Mouse (Mus musculus) thymus, postnatal 25 days (tissue): ENCODE measurements around the gene Arfgap3.
"Not testable (repeated sequence)": the region's sequence is repeated elsewhere in the genome, so short reads cannot be mapped to it uniquely, and the experiment has no call there.

Experiments used
- DNase-seq: peaks from one replicate; pipeline ENCODE4 v3.0.0; 2022

Arfgap3 gene

GRCm38 (mm10) chr15:83344157-83344556 lies 5.9 kb downstream of the Arfgap3 start:
- DNase-seq = no peak

DNA sequence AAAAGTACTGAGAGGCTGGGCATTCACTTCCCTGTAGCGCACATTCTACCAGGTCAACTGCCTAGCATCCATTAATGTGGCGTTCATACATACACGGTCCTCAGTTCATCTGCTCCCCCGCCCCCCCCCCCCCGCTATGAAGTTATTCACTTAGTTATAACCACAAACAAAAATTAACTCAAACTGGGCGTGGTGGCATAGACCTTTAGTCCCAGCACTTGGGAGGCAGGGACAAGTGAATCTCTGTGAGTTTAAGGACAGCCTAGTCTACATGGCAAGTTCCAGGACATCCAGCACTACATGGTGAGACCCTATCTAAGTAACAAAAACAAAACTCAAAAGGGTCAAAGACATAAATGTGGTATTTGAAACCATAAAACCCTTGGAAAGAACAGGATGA lies 11.1 kb downstream of the Arfgap3 start:
- no peak for DNase-seq

DNA sequence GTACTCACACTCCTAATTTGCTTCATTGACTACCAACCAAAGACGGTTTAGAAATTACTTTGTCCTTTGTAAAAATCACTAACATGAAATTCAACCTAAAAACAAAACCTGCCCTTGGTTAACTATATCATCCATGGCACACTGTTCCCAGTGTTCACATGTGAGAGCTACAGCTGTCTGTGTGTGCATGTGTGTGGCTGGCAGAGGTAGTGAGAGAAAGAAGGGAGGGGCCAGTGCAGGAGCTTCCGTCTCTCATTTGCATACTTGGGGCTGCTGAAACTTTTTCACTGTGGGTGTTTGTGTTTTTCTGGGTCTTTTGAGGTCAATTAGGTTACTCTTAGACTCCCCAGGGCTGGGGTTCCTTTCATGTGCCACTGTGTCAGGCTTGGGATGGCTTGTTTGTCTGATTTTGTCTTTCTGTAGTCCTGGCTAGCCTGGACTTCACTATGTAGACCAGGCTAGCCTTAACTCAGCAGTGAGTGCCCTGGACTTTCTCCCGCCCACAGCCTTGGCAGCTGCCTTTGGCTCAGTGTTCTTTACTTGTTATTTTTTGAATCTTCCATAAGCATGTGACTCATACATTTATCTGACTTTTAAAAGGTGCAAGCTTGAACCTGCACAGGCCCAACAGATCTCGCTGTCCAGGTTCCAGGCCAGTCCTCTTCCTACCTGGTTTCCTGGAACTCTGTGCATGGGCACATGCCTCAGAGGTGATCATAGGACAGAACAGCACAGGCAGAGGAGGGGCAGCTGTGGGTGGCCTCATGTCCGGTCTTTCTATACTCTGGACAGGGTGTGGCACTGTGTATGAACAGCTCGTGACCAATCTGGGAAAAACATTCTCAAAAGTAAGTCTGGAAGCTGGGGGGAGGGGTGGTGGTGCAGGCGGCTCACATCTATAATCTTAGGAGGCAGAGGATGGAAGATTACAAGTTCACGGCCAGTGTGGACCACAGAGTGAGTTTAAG lies 11.9 kb downstream of the Arfgap3 start:
- no peak for DNase-seq

- no peak for DNase-seq
Measured at GRCm38 (mm10) chr15:83332373-83332772, 17.7 kb downstream of the Arfgap3 start.

DNA sequence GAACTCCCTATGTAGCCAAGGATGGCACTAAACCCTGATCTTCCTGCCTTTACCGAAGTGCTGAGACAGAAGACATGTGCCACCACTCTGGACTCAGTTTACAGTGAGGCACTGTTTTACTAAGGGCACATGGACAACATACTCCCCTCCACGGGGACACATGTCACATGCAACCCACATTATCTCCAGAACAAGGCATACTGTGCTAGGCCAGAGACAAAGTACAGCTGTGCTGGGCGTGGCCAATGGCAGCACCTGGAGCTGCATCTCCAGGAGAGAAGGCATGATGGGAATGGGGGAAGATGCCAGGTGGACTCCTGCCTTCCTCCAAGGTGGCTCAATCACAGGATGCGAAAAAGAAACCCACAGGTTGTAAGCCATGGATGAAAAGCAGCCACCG lies 21.1 kb downstream of the Arfgap3 start:
- DNase-seq = no peak

DNA sequence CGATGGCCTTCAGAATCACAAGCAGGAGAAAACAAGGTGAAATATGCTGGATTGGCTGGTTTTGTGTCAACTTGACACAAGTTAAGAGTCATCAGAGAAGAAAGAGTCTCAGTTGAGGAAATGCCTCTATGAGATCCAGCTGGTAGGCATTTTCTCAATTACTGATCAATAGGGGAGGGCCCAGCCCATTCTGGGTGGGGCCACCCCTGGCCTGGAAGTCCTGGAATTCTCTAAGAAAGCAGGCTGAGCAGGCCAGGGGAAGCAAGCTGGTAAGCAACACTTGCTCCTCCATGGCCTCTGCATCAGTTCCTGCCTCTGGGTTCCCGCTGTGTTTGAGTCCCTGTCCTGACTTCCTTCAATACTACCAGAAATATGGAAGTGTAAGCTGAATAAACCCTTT lies 27.0 kb downstream of the Arfgap3 start:
- no peak for DNase-seq

DNA sequence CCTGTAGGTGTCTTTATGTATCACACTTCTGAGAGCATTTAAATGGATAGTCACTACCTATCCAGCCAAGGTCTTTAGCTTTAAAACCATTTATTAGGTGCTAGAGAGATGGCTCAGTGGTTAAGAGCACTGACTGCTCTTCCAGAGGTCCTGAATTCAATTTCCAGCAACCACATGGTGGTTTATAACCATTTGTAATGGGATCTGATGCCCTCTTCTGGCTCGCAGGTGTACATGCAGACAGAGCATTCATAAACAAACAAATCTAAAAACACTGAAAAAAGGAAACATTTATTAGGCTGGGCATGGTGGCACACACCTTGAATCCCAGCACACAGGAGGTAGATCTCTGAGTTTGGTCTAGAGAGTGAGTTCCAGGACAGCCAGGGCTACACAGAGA lies 35.1 kb downstream of the Arfgap3 start:
- DNase-seq = no peak

GRCm38 (mm10) chr15:83309878-83310277 lies 40.2 kb downstream of the Arfgap3 start:
- no peak for DNase-seq

GRCm38 (mm10) chr15:83308708-83309107 lies 41.3 kb downstream of the Arfgap3 start:
- not testable (repeated sequence) for DNase-seq

DNA sequence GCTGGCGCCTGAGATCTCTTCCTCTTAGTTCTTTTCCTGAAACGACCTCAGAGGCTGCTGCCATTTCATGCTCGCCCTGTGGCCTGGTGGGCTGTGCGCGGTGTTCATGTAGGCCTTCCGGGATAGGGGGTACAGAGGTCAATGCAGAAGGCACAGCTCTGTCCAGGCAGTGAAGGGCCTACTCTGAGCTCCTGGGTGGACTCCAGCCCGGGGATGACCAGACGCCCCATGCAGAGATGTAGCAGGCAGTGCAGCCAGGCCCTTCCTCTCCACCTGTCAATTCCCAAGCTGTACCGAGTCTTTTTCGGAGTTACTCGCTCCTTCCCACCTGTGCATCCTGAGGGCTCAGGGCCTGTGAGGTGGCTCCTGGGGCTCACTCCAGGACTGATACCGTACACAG lies 43.9 kb downstream of the Arfgap3 start:
- no peak for DNase-seq

- no peak for DNase-seq
Measured at GRCm38 (mm10) chr15:83305192-83305921, 44.7 kb downstream of the Arfgap3 start.

DNA sequence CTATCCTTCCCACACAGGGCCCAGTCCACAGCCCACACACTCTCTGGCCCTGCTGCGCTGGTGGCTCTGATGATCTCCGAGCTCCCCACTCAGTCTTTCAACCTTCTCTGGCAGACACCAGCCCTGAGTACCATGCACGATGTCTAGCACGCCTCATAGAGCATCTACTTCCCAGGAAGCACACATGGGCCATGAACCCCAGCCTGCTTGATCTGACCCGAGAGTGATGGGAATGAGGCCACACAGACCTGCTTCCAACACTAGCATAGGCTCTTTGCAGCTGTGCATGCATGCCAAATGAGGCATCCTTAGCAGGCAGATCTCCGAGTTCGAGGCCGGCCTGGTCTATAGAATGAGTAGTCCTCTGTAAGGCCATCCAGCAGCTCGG lies 45.2 kb downstream of the Arfgap3 start:
- DNase-seq = no peak

DNA sequence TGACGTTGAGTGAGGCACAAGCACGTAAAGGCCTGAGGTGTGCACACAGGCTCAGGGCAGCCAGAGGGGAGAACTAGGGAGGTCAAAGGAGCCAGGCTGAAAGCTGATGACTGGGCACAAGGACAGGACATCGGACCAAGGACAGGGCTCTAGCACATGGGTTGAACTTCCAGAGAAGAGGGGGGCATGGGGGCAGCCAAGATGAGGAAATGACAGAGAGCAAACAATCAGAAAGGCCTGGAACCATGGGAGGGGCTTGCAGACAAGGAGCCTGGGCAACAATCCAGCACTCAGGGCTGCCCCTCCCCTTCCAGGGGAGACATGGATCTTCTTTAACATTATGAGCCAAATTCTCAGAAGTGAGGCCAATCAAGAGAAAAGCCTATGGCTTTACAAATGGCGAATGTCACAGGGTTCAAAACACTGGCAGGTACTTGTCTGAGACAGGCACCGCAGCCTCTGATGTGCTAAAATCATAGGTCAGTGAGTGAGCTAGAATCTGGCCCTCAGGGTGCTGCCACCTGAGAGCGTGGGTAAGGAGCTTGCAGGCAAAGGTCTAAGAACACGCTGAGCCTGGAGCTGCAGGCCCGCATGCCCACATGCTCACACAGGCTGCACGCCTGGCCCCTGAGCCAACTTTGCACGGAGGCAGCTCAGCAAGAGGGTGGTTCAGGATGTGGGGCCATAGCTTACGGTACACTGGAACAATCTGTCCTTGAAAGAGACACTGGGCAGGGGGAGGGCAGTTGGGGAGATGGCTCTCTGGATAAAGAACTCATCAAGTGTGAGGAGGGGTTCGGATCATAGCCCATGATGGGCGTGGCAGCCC lies 46.2 kb downstream of the Arfgap3 start:
- no peak for DNase-seq

DNA sequence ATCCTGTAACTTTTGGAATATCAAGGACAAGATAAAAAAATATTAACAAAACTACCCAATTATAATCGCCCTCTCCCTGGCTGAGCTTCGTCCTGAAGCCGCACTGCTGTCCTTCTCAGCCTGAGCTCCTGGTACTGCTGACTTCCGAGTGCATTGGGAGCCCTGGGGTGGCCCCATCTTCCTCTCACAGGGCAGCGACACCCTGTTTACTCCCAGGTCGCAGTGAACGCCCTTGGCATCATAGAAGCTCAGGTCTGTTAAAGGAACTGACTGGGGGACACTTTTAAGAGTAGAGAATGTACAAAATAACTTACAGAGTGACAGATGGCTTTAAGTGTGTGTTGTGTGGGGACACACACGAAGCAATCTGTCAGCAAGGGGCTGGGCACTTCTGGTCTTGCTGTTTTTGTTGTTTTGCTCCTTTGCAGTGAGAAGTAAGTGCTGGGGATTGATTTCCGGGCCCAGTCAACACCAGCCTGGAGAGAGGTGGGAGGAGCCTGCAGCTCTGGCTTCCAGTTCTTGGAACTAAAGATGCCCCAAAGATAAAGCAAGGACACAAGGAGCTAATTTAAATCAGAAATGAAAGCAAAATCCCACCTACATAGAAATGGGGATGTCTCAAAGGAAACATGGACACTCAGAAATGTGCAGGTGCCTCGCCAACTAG lies 50.0 kb downstream of the Arfgap3 start:
- no peak for DNase-seq

GRCm38 (mm10) chr15:83299450-83299849 lies 50.6 kb downstream of the Arfgap3 start:
- DNase-seq = no peak

DNA sequence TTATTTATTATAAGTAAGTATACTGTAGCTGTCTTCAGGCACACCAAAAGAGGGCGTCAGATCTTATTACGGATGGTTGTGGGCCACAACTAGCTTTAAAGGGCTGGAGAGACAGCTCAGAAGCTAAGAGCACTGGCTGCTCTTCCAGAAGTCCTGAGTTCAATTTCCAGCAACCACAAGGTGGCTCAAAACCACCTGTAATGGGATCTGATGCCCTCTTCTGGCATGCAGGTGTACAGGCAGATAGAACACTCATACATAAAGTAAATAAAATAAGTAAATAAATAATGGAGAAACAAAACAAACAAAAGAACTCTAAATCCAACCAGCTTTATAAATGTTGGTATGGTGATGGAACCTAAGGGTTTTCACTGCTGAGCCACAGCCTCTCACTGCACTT lies 51.2 kb downstream of the Arfgap3 start:
- DNase-seq = no peak

- DNase-seq = no peak
Measured at GRCm38 (mm10) chr15:83298313-83298712, 51.7 kb downstream of the Arfgap3 start.

DNA sequence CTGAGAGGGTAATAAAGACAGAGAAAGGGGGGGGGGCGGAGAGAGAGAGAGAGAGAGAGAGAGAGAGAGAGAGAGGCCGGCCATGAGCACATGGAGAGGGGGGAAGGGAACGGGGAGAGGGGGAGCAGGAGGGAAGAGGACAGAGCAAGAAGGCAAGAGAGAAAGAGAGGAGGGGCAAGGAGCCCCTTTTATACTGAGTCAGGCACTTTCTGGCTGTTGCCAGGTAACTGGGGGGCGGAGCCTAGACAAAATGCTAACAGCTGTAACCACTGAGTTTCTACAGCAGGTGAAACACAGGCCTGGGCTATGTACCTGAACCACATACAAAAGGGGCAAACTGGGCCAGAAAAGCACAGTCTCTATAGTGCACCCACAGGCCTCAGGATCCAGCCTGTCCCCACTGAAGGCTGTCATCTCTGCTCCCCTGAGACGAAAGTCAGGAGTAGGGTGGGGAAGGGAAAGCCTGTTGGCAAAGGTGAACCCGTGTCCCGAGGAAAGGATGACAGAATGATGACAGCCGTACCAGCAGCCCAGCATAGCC lies 53.2 kb downstream of the Arfgap3 start:
- DNase-seq = no peak

DNA sequence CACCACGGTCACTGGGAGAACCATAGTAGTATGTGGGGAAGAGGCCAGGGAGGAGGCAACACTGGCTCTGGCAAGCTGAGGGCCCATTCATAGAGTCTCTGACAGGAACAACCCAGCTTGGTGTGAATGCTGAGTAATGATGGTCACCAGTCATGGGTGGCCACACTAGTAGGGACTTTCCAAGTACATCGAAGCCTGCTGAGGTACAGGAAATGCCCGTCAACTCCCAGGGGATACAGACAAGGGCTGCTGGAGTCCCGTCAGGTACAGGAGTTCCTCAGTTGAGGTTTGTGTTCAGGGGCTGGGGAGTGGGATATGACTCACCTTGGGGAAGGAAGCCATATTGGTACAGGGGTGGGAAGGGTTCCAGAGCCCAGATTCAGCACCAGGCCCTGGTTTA lies 54.0 kb downstream of the Arfgap3 start:
- DNase-seq = no peak

- no peak for DNase-seq
Measured at GRCm38 (mm10) chr15:83294954-83295353, 55.1 kb downstream of the Arfgap3 start.

DNA sequence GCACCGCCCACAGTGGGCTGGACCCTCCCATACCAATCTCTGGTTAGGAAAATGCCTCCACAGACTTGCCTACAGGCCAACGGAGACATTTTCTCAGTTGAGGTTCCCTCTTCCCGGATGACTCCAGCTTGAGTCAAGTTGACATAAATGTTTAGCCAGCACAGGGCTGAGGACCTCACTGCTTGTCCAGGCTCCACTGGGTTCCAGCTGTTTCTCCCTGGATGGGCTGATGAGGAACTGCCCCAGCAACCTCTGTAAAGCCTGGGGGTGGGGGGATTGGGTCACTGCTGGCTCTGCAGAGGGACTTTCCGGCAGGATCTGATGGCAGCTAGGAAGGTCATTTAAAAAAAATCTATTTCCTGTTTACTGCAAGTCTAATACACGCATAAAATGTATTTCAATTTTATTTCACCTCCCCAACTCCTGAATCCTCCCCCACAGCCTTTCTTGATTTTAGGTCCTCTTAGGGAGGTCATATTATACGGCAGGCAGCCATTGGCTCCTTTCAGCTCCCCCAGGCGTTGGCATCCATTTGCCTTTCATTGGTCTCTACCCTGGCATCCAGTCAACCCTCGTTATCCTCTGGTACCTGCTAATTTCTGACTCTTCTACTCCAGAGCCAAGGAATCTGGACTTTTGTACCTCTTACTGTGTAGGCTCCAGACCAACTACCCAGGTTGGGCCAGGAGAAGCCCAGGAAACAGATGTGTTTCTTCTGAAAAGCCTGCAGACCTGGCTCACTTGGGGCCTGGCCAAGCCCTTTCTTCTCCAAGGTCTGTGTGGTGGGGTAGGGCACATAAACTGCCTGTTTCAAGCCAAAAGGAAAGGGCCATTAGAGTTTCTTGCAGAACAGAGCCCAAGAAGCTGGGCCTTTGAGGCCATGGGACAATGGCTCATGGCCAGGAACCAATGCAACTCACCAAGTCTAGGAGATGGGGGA lies 56.1 kb downstream of the Arfgap3 start:
- no peak for DNase-seq
